Mouse (Mus musculus): ENCODE measurements around the gene Cmc2. TPM values are rescaled to one million over a fixed set of nuclear protein-coding genes. Genes with fewer than 3 reads are reported as not detected.

The Cmc2 gene
- polyA plus RNA-seq, 1 experiment from 2014 or later = 25.7 TPM

- no peaks in the 10 kb centered on the region for H3K4me1 ChIP-seq (ENCODE audit: control insufficient read depth, insufficient read depth, low read length)
- H3K27me3 ChIP-seq (ENCODE audit: control insufficient read depth, insufficient read depth, low read depth, low read length) = no peaks in the 10 kb centered on the region
- H3K9me3 ChIP-seq (replicated peaks; ENCODE audit: control insufficient read depth, low read length, poor library complexity, severe bottlenecking) = no peaks in the 10 kb centered on the region
- no peak overlapping the region for H3K9ac ChIP-seq (ENCODE audit: low read depth, low read length)
- H3K4me3 ChIP-seq (ENCODE audit: low read depth, low read length) = no peak overlapping the region
- no peak overlapping the region for H3K4me2 ChIP-seq (ENCODE audit: low read length)
- no peaks in the 10 kb centered on the region for H3K36me3 ChIP-seq (ENCODE audit: control insufficient read depth, insufficient read depth, low read length)
- 40% methylated on average over 4 of the region's 4 CpGs for WGBS
- H3K27ac ChIP-seq (ENCODE audit: low read length) = no peak overlapping the region
- no peak for ATAC-seq
Observed at GRCm38 (mm10) chr8:116868699-116869098, 52.6 kb downstream of the Cmc2 start.

DNA sequence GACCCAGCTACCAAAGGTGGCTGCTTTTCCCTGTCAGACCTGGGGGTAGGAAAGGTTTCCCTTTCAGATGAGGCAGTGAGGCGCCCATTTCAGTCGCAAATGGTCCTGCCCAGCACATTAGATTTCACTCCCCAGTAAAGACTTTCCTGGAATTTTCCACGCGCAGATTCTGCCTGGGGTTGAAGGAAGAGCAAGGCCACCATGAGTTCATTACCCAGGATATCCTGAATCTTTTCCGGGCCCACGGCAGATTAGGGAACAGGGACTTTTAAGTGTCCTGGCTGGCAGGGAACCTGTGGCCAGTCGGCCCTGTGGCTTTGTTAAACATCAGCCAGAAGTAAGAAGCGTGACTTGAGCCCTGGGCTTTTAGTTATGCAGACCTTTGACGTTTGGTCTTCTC, 53.9 kb downstream of the Cmc2 start:
- WGBS = 69% methylated on average over 9 of the region's 9 CpGs
- Histone ChIP-seq H3K27ac (ENCODE audit: low read length) (no peak overlapping the region), H3K9ac (ENCODE audit: low read depth, low read length) (no peak overlapping the region), H3K36me3 (ENCODE audit: control insufficient read depth, insufficient read depth, low read length) (no peaks in the 10 kb centered on the region), H3K4me2 (ENCODE audit: low read length) (no peak overlapping the region), H3K27me3 (ENCODE audit: control insufficient read depth, insufficient read depth, low read depth, low read length) (no peaks in the 10 kb centered on the region), H3K4me1 (ENCODE audit: control insufficient read depth, insufficient read depth, low read length) (no peaks in the 10 kb centered on the region), H3K4me3 (ENCODE audit: low read depth, low read length) (no peak overlapping the region), H3K9me3 (replicated peaks; ENCODE audit: control insufficient read depth, low read length, poor library complexity, severe bottlenecking) (no peaks in the 10 kb centered on the region)
- no peak for ATAC-seq

DNA sequence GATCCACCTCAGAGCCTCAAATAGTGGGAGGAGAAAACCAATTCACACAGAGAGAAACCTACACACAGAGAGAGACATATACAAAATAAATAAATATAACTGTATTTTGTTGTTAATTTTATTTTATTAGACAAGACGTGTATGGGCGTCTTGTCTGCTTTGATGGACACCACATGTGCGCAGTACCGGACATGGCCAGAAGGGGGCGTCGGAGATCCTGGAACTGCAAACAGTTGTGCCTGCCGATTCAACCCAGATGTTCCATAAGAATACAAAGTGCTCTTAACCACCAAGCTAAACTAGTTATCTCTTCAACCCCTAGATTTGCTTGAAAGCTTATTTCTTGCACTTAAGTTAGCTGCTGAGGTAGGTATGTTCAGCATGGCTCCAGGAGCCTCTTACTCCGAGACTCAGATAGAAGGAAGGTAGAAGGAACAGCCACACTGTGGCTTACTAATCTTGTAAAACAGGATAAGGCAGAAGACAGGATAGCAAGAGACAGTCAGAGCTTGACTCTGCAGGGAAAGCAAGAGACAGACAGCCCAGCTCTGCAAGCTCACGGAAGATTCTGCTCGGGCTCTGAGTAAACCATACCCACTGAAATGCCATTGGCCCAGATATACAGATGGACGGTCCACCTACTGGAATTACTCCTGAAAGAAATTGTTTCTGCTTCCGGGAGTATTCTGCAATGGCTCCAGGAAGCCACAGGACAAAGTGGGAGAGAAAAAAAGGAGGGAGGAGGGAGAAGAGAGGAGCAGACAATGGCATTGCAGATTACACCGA, 54.9 kb downstream of the Cmc2 start:
- 68% methylated on average over 13 of the region's 13 CpGs for WGBS

GRCm38 (mm10) chr8:116864514-116864913, 56.7 kb downstream of the Cmc2 start:
- H3K4me2 ChIP-seq (ENCODE audit: low read length) = no peak overlapping the region
- no peak overlapping the region for H3K27ac ChIP-seq (ENCODE audit: low read length)
- no peak overlapping the region for H3K4me3 ChIP-seq (ENCODE audit: low read depth, low read length)
- 88% methylated on average over 3 of the region's 3 CpGs for whole genome bisulfite sequencing
- no peaks in the 10 kb centered on the region for H3K4me1 ChIP-seq (ENCODE audit: control insufficient read depth, insufficient read depth, low read length)
- no peak for ATAC-seq
- no peaks in the 10 kb centered on the region for H3K27me3 ChIP-seq (ENCODE audit: control insufficient read depth, insufficient read depth, low read depth, low read length)
- no peak overlapping the region for H3K9ac ChIP-seq (ENCODE audit: low read depth, low read length)
- H3K36me3 ChIP-seq (ENCODE audit: control insufficient read depth, insufficient read depth, low read length) = no peaks in the 10 kb centered on the region
- H3K9me3 ChIP-seq (replicated peaks; ENCODE audit: control insufficient read depth, low read length, poor library complexity, severe bottlenecking) = no peaks in the 10 kb centered on the region

More for the DNA sequence above, 54.9 kb downstream of the Cmc2 start:
- no peak overlapping the region for H3K4me2 ChIP-seq (ENCODE audit: low read length)
- H3K9ac ChIP-seq (ENCODE audit: low read depth, low read length) = no peak overlapping the region
- H3K4me3 ChIP-seq (ENCODE audit: low read depth, low read length) = no peak overlapping the region
- H3K27me3 ChIP-seq (ENCODE audit: control insufficient read depth, insufficient read depth, low read depth, low read length) = no peaks in the 10 kb centered on the region
- no peaks in the 10 kb centered on the region for H3K4me1 ChIP-seq (ENCODE audit: control insufficient read depth, insufficient read depth, low read length)
- H3K27ac ChIP-seq (ENCODE audit: low read length) = no peak overlapping the region
- ATAC-seq = no peak
- H3K36me3 ChIP-seq (ENCODE audit: control insufficient read depth, insufficient read depth, low read length) = no peaks in the 10 kb centered on the region
- no peaks in the 10 kb centered on the region for H3K9me3 ChIP-seq (replicated peaks; ENCODE audit: control insufficient read depth, low read length, poor library complexity, severe bottlenecking)

- no peak for ATAC-seq
- no peak overlapping the region for H3K4me3 ChIP-seq (ENCODE audit: low read depth, low read length)
- no peaks in the 10 kb centered on the region for H3K4me1 ChIP-seq (ENCODE audit: control insufficient read depth, insufficient read depth, low read length)
- no peak overlapping the region for H3K4me2 ChIP-seq (ENCODE audit: low read length)
- no peaks in the 10 kb centered on the region for H3K27me3 ChIP-seq (ENCODE audit: control insufficient read depth, insufficient read depth, low read depth, low read length)
- no peak overlapping the region for H3K27ac ChIP-seq (ENCODE audit: low read length)
- 59% methylated on average over 9 of the region's 9 CpGs for WGBS
- H3K9me3 ChIP-seq (replicated peaks; ENCODE audit: control insufficient read depth, low read length, poor library complexity, severe bottlenecking) = no peaks in the 10 kb centered on the region
- no peaks in the 10 kb centered on the region for H3K36me3 ChIP-seq (ENCODE audit: control insufficient read depth, insufficient read depth, low read length)
- no peak overlapping the region for H3K9ac ChIP-seq (ENCODE audit: low read depth, low read length)
Observed at GRCm38 (mm10) chr8:116864022-116864387, 57.2 kb downstream of the Cmc2 start.

DNA sequence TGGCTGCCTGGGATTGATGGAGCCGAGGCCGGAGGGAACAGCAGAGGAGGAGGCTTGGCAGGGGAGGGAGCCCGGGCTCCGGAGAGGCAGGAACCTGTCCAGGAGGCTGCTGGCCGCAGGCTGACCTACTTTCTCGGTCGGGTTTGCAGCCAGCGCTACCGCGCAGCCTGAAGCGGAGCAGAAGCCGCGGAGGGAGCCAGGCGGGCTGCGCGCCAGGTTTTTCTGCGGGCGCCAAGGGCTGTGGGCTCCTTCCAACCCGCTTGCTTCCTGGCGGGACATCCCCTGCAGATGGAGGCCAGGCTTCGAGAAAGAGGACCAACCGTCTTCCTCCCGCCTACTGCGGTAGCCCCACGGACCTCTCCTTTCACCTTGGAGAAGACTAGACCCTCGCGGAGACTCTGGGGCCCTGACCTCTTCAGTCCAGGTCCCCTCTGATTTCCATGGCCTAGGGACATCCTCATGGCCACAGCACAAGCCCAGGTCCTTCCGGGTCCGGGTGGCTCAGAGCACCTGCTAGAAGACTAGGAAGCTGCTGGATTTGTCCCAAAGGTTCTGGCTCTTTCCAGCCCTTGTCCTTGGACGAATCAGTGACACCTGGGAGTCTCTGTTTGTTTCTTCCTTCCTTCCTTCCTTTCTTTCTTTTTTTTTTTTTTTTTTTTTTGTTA, 57.8 kb downstream of the Cmc2 start:
- H3K4me3 ChIP-seq (ENCODE audit: low read depth, low read length) = peak overlapping the region; percentile 28
- 4% methylated on average over 30 of the region's 30 CpGs for WGBS
- ATAC-seq = peak; percentile 76
- no peaks in the 10 kb centered on the region for H3K4me1 ChIP-seq (ENCODE audit: control insufficient read depth, insufficient read depth, low read length)
- H3K27ac ChIP-seq (ENCODE audit: low read length) = no peak overlapping the region
- H3K9ac ChIP-seq (ENCODE audit: low read depth, low read length) = peak overlapping the region; percentile 32
- peak overlapping the region; percentile 56 for H3K4me2 ChIP-seq (ENCODE audit: low read length)
- no peaks in the 10 kb centered on the region for H3K36me3 ChIP-seq (ENCODE audit: control insufficient read depth, insufficient read depth, low read length)
- H3K27me3 ChIP-seq (ENCODE audit: control insufficient read depth, insufficient read depth, low read depth, low read length) = no peaks in the 10 kb centered on the region
- H3K9me3 ChIP-seq (replicated peaks; ENCODE audit: control insufficient read depth, low read length, poor library complexity, severe bottlenecking) = no peaks in the 10 kb centered on the region

GRCm38 (mm10) chr8:116862191-116862590, 59.1 kb downstream of the Cmc2 start:
- Histone ChIP-seq H3K9ac (ENCODE audit: low read depth, low read length) (no peak overlapping the region), H3K4me1 (ENCODE audit: control insufficient read depth, insufficient read depth, low read length) (no peaks in the 10 kb centered on the region), H3K27ac (ENCODE audit: low read length) (no peak overlapping the region), H3K4me3 (ENCODE audit: low read depth, low read length) (no peak overlapping the region), H3K9me3 (replicated peaks; ENCODE audit: control insufficient read depth, low read length, poor library complexity, severe bottlenecking) (no peaks in the 10 kb centered on the region), H3K4me2 (ENCODE audit: low read length) (no peak overlapping the region), H3K27me3 (ENCODE audit: control insufficient read depth, insufficient read depth, low read depth, low read length) (no peaks in the 10 kb centered on the region), H3K36me3 (ENCODE audit: control insufficient read depth, insufficient read depth, low read length) (no peaks in the 10 kb centered on the region)
- WGBS = 87% methylated on average over 4 of the region's 4 CpGs
- ATAC-seq = no peak

DNA sequence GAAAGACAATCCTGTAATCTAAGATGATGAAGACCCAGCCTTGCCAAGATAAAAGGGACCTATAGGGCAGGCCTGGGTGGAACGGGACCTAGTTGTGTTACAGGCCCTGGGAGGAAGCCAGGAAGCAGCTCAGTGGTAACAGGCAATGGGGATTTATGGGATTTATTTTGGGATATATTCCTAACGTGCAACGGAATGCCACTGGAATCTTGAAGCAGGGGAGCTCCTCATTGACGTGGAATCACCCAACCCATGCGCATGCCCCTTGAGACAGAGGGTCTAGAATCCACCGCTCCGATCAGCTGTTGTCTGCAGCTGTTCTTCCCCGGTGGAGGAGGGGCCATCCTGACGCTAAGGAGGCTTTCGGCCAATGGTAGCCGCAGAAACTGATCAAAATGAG, 69.2 kb downstream of the Cmc2 start:
- H3K4me1 ChIP-seq (ENCODE audit: control insufficient read depth, insufficient read depth, low read length) = no peaks in the 10 kb centered on the region
- no peak overlapping the region for H3K4me3 ChIP-seq (ENCODE audit: low read depth, low read length)
- 88% methylated on average over 11 of the region's 11 CpGs for WGBS

GRCm38 (mm10) chr8:116848042-116848441, 73.2 kb downstream of the Cmc2 start:
- no peaks in the 10 kb centered on the region for H3K27me3 ChIP-seq (ENCODE audit: control insufficient read depth, insufficient read depth, low read depth, low read length)
- 78% methylated on average over 3 of the region's 3 CpGs for WGBS
- H3K4me1 ChIP-seq (ENCODE audit: control insufficient read depth, insufficient read depth, low read length) = no peaks in the 10 kb centered on the region
- no peak overlapping the region for H3K4me3 ChIP-seq (ENCODE audit: low read depth, low read length)
- no peak for ATAC-seq
- H3K36me3 ChIP-seq (ENCODE audit: control insufficient read depth, insufficient read depth, low read length) = no peaks in the 10 kb centered on the region
- H3K9ac ChIP-seq (ENCODE audit: low read depth, low read length) = no peak overlapping the region
- no peak overlapping the region for H3K27ac ChIP-seq (ENCODE audit: low read length)
- H3K4me2 ChIP-seq (ENCODE audit: low read length) = no peak overlapping the region
- no peaks in the 10 kb centered on the region for H3K9me3 ChIP-seq (replicated peaks; ENCODE audit: control insufficient read depth, low read length, poor library complexity, severe bottlenecking)

More for the DNA sequence above, 69.2 kb downstream of the Cmc2 start:
- Histone ChIP-seq H3K27me3 (ENCODE audit: control insufficient read depth, insufficient read depth, low read depth, low read length) (no peaks in the 10 kb centered on the region), H3K9me3 (replicated peaks; ENCODE audit: control insufficient read depth, low read length, poor library complexity, severe bottlenecking) (no peaks in the 10 kb centered on the region), H3K27ac (ENCODE audit: low read length) (no peak overlapping the region), H3K4me2 (ENCODE audit: low read length) (no peak overlapping the region), H3K9ac (ENCODE audit: low read depth, low read length) (no peak overlapping the region), H3K36me3 (ENCODE audit: control insufficient read depth, insufficient read depth, low read length) (no peaks in the 10 kb centered on the region)
- no peak for ATAC-seq
